Mouse (Mus musculus): ENCODE measurements at regions not wholly inside any gene's neighbourhood (a gene's known extent, or its start where the extent isn't known, plus 50 kb on each side); places are given as distances from the start of the nearest gene placed in this dataset.

DNA sequence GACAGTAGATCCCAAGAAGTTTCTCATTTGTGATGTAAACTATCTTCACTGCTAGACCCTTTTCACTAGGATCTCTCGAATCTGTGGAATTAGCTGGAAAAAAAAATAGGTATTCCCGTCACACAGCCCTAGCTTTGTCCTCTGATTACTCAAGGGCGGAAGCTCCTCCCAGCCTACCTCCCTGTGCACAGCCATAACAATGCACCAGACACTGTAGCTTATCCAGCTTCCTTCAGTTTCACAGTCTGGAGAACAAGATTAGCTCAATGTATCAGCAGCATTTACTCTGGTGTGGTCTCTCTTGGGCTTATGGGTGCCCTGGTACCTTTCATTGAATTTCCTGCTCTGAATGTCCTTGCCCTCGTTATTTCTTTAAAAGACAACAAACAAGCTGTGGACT is 174.0 kb downstream of the Pou4f1 start:
- TF ChIP-seq CTCF (IDR thresholded peaks at IDR 0.05; ENCODE audit: control insufficient read depth, insufficient read depth, insufficient replicate concordance, low read depth, low read length) (no peak), POLR2A (IDR thresholded peaks at IDR 0.05; ENCODE audit: control insufficient read depth, low read depth, low read length) (no peak)
